Mouse (Mus musculus): ENCODE measurements around the gene Gm3045. TPM values are rescaled to one million over a fixed set of nuclear protein-coding genes. Genes with fewer than 3 reads are reported as not detected.

Gene Gm3045
- polyA plus RNA-seq, 1 experiment from 2014 or later: not detected

Other genes starting within 250 kb of the Gm3045 start
- gene Tifab, start 247.7 kb upstream of the Gm3045 start, polyA plus RNA-seq (2014; fragmentation: Nextera tagmentation; extraction: Ambion mirVana): 0.66 and 1.0 TPM in 2 replicates
- not detected in 2 replicates for gene Neurog1, start 174.4 kb upstream of the Gm3045 start, polyA plus RNA-seq (2014; fragmentation: Nextera tagmentation; extraction: Ambion mirVana)
- gene Cxcl14, start 130.0 kb upstream of the Gm3045 start, polyA plus RNA-seq (2014; fragmentation: Nextera tagmentation; extraction: Ambion mirVana): 19.2 and 20.8 TPM in 2 replicates
- gene Slc25a48, start 11.8 kb downstream of the Gm3045 start, polyA plus RNA-seq (2014; fragmentation: Nextera tagmentation; extraction: Ambion mirVana): 0.69 and 0.94 TPM in 2 replicates
- not detected in 2 replicates for gene Il9, start 55.7 kb downstream of the Gm3045 start, polyA plus RNA-seq (2014; fragmentation: Nextera tagmentation; extraction: Ambion mirVana)
- 2.9 and 3.6 TPM in 2 replicates for gene Fbxl21, start 95.9 kb downstream of the Gm3045 start, polyA plus RNA-seq (2014; fragmentation: Nextera tagmentation; extraction: Ambion mirVana)
- 0.96 and 1.6 TPM in 2 replicates for gene Lect2, start 121.9 kb downstream of the Gm3045 start, polyA plus RNA-seq (2014; fragmentation: Nextera tagmentation; extraction: Ambion mirVana)
- gene Tgfbi, start 182.9 kb downstream of the Gm3045 start, polyA plus RNA-seq (2014; fragmentation: Nextera tagmentation; extraction: Ambion mirVana): 76.2 and 105 TPM in 2 replicates

All from kidney, embryonic 14.5 days (tissue).